Mouse (Mus musculus) MEL (cell line): Measurements from ENCODE around the gene Gm4792.

ENCODE experiments used
- CTCF ChIP-seq, 3 experiments: IDR thresholded peaks in 2 of 3; conservative IDR thresholded peaks in 1 of 3; 2 replicates each; pipeline ENCODE4 v1.5.1; 2011 to 2012; ENCODE audit warnings: low read length in 3 of 3, low read depth in 2 of 3, mild to moderate bottlenecking in 2 of 3, improper control_type of control experiment in 1 of 3, inconsistent platforms in 1 of 3, mixed read lengths in 1 of 3, moderate library complexity in 1 of 3; ENCODE audit not compliant: control insufficient read depth in 1 of 3, insufficient read depth in 1 of 3, poor library complexity in 1 of 3, severe bottlenecking in 1 of 3
- EP300 ChIP-seq, 2 experiments: IDR thresholded peaks; 2 replicates each; pipeline ENCODE4 v1.6.1; 2011; ENCODE audit warnings: improper control_type of control experiment in 2 of 2, low read length in 2 of 2, low read depth in 1 of 2, mild to moderate bottlenecking in 1 of 2
- MAFK ChIP-seq: IDR thresholded peaks from 2 replicates; pipeline ENCODE4 v1.6.1; 2011; ENCODE audit warnings: low read depth, mild to moderate bottlenecking, low read length, improper control_type of control experiment, borderline replicate concordance
- MAX ChIP-seq: IDR thresholded peaks from 2 replicates; pipeline ENCODE4 v1.6.1; 2011; ENCODE audit warnings: low read length, improper control_type of control experiment
- MAZ ChIP-seq: IDR thresholded peaks from 2 replicates; pipeline ENCODE4 v1.6.1; 2012; ENCODE audit warnings: low read depth, mild to moderate bottlenecking, inconsistent platforms, low read length, improper control_type of control experiment
- USF1 ChIP-seq: IDR thresholded peaks from 2 replicates; pipeline ENCODE4 v1.6.1; 2014; ENCODE audit warnings: low read depth, mild to moderate bottlenecking, inconsistent platforms, low read length, improper control_type of control experiment, moderate library complexity

GRCm38 (mm10) chr10:94253260-94253807 is 45.2 kb downstream of the Gm4792 start:
- TF ChIP-seq CTCF (IDR thresholded peaks at IDR 0.05 in 2 of 3, conservative IDR thresholded peaks at IDR 0.05 in 1 of 3; ENCODE audit: control insufficient read depth in 1 of 3, insufficient read depth in 1 of 3, low read depth in 2 of 3, low read length in 3 of 3, poor library complexity in 1 of 3, severe bottlenecking in 1 of 3) (no peak), MAX (no peak), MAFK (no peak), MAZ (no peak), USF1 (no peak), EP300 (IDR thresholded peaks at IDR 0.05; ENCODE audit: low read depth in 1 of 2, low read length in 2 of 2) (no peak)
